Mouse (Mus musculus): ENCODE data around the gene Atp6ap2. TPM values are rescaled to one million over a fixed set of nuclear protein-coding genes. Genes with fewer than 3 reads are reported as not detected.

Atp6ap2 gene
- 3.7 and 4.5 TPM in 2 replicates for polyA plus RNA-seq (2012; rRNA removed; ENCODE audit: low replicate concordance)

GRCm38 (mm10) chrX:12587192-12587957 lies at the start of gene Atp6ap2:
Atp6ap2 (plus strand) TSS chrX:12587801.

Other genes with a start within 250 kb of the Atp6ap2 start
- 4.2 and 4.6 TPM in 2 replicates for gene 1810030O07Rik, start 85.9 kb downstream of the Atp6ap2 start, polyA plus RNA-seq (2012; rRNA removed; ENCODE audit: low replicate concordance)
- 4.7 and 6.4 TPM in 2 replicates for gene Med14, start 174.3 kb downstream of the Atp6ap2 start, polyA plus RNA-seq (2012; rRNA removed; ENCODE audit: low replicate concordance)